Mouse (Mus musculus): ENCODE results near the gene Arhgap45.

- no peak for TF ChIP-seq GATA1 (IDR thresholded peaks at IDR 0.05; ENCODE audit: borderline replicate concordance, low read length)
- TF ChIP-seq FLI1 (IDR thresholded peaks at IDR 0.05; ENCODE audit: low read length), result no peak
These were observed 2.4 kb downstream of the Arhgap45 start for GRCm38 (mm10) chr10:80018739-80019297.

All from megakaryocyte, embryonic 14.5 days (primary cell).